Mouse (Mus musculus) intestine, embryonic 16.5 days (tissue): ENCODE measurements at regions not wholly inside any gene's neighbourhood (a gene's known extent, or its start where the extent isn't known, plus 50 kb on each side); places are given as distances from the start of the nearest gene placed in this dataset.
A peak's percentile ranks its signal among the peaks of the same experiment; 100 is the strongest.

ENCODE experiments used
- ATAC-seq: fragments of 200-750 bp; cut with Nextera tagmentation; 2 replicates; pipeline ENCODE4 v1.8.0; 2017; ENCODE audit warnings: moderate TSS enrichment, moderate library complexity
- H3K27ac ChIP-seq: fragments of 300-500 bp; sonication (generic); 2 replicates; pipeline ENCODE4 v1.5.1; 2014; ENCODE audit warnings: mild to moderate bottlenecking, low read length
- H3K27me3 ChIP-seq: fragments of 300-500 bp; sonication (generic); replicated peaks from 2 replicates; pipeline ENCODE4 v1.6.1; 2014; ENCODE audit warnings: low read length, control low read depth, mixed read lengths; ENCODE audit not compliant: control insufficient read depth, insufficient read depth
- H3K36me3 ChIP-seq: fragments of 300-500 bp; sonication (generic); 2 replicates; pipeline ENCODE4 v1.6.1; 2014; ENCODE audit warnings: low read length, control low read depth; ENCODE audit not compliant: control insufficient read depth, insufficient read depth
- H3K4me1 ChIP-seq: fragments of 300-500 bp; sonication (generic); 2 replicates; pipeline ENCODE4 v1.6.1; 2014; ENCODE audit warnings: low read length, control low read depth, mixed read lengths; ENCODE audit not compliant: control insufficient read depth, insufficient read depth
- H3K4me2 ChIP-seq: fragments of 300-500 bp; sonication (generic); 2 replicates; pipeline ENCODE4 v1.6.1; 2014; ENCODE audit warnings: low read depth, low read length, control low read depth
- H3K4me3 ChIP-seq: fragments of 300-500 bp; sonication (generic); 2 replicates; pipeline ENCODE4 v1.5.1; 2014; ENCODE audit warnings: mild to moderate bottlenecking, low read length
- H3K9ac ChIP-seq: fragments of 300-500 bp; sonication (generic); 2 replicates; pipeline ENCODE4 v1.6.1; 2014; ENCODE audit warnings: low read depth, low read length
- H3K9me3 ChIP-seq: fragments of 300-500 bp; sonication (generic); 2 replicates; pipeline ENCODE4 v1.6.1; 2016; ENCODE audit warnings: low read length, control low read depth; ENCODE audit not compliant: control insufficient read depth
- WGBS: fragments of 180-500 bp; shearing (Covaris S2); extraction: QIAGEN DNeasy Blood & Tissue Kit; methylation state at CpG from one replicate; pipeline ENCODE4 v1.1.7; 2014; 5-methylcytosine and 5-hydroxymethylcytosine counted together

DNA sequence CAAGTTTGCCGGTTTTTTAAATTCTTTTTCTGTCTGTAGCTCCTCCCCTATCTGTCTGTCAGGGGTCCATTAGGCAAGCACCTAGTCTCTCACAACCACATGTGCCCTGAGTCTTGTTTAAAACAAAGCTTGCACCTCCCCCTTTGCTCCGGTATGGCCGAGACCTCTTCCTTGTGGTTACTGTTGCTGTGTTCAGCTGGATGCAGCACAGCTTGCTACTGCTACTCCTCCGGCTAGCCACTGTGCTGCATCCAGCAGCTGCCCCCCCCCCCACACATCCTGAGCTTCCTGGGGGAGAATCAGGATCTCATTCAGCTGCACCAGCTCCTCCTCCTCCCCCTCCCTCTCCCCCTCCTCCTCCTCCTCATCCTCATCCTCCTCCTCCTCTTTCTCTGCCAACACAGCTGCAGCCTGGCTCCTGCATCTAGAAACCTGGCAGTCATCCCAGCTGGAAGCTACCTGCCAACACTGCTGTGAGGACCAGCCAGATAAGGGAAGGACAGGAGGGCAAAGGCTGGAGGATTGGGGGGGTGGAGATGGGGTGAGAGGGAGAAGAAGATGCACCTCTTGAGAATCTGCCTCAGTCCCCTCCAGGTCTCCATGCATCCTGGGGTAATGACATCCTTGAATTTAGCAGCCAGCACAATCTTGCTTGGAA, 114.8 kb upstream of the Tmem260 start:
- peak; percentile 52 for ATAC-seq
- 5% methylated on average over 4 of the region's 4 CpGs for WGBS
- Histone ChIP-seq H3K9ac (no peak overlapping the region), H3K27ac (no peak overlapping the region), H3K36me3 (no peaks in the 10 kb centered on the region), H3K4me2 (no peak overlapping the region), H3K4me3 (no peak overlapping the region), H3K9me3 (no peaks in the 10 kb centered on the region), H3K4me1 (peaks cover 3% of the 10 kb centered on the region), H3K27me3 (no peaks in the 10 kb centered on the region)

DNA sequence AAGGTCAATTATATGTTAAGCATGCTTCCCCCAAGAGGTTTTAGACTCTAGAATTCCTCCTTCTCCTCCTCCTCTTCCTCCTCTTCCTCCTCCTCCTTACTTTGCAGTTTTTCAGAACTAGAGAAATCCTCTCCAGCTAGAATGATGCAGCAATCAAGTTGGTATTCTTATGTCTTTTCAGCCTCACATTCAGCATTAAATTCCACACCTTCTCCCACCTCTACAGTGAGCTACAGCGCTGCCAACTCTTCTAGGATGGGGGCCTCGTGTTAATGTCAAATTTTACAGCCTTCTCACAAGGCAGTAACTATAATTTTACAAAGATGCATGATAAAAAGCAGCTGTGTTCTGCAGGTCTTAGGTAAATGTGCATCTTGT, 114.3 kb upstream of the Tmem260 start:
- Histone ChIP-seq H3K27me3 (no peaks in the 10 kb centered on the region), H3K27ac (no peak overlapping the region), H3K9me3 (no peaks in the 10 kb centered on the region), H3K4me2 (no peak overlapping the region), H3K4me1 (peaks cover 3% of the 10 kb centered on the region), H3K4me3 (no peak overlapping the region), H3K36me3 (no peaks in the 10 kb centered on the region), H3K9ac (no peak overlapping the region)
- 62% methylated on average over 2 of the region's 2 CpGs for WGBS
- no peak for ATAC-seq

DNA sequence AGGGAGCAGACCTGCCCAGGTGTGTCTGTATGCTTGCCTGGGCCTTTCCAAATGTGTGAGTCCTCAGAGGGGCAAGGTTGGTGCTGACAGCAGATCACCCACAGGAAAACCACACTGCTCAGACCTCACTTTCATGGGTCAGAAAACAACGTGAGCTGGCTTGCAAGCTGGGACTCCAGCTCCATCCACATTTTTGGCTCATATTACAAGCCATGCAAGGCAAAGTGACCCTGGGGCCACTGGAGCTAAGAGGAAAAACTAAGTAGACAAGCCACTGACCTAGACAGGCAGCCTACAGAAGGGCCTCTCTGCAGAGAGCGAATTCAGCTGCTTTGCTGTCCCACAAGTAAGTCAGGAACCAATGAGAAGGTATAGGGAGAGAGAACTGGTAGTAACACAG, 113.7 kb upstream of the Tmem260 start:
- Histone ChIP-seq H3K4me3 (no peak overlapping the region), H3K36me3 (no peaks in the 10 kb centered on the region), H3K4me2 (no peak overlapping the region), H3K9ac (no peak overlapping the region), H3K9me3 (no peaks in the 10 kb centered on the region), H3K27ac (no peak overlapping the region), H3K27me3 (no peaks in the 10 kb centered on the region), H3K4me1 (peaks cover 3% of the 10 kb centered on the region)
- 45% methylated on average over 2 of the region's 2 CpGs for WGBS
- ATAC-seq: no peak

DNA sequence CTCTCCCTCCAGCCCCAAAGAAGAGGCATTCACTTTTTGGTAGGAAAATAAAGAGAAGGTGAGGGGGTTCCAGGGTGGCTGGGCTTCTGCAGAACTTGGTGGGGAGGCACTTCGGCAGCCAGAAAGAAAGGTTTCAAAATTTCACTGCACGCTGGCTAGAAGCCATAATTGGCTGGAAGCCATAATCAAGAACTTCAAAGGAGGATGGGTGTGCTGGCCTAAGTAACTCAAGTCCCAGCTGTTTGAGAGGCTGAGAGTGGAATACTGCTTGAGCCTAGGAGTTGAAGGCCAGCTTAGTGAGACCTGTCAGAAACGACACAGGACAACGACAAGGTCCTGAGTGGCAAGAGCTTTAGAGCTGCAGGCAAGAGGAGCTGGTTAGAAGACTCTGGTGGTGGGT, 113.3 kb upstream of the Tmem260 start:
- Histone ChIP-seq H3K27ac (no peak overlapping the region), H3K4me2 (no peak overlapping the region), H3K4me1 (peaks cover 3% of the 10 kb centered on the region), H3K4me3 (no peak overlapping the region), H3K9ac (no peak overlapping the region), H3K27me3 (no peaks in the 10 kb centered on the region), H3K9me3 (no peaks in the 10 kb centered on the region), H3K36me3 (no peaks in the 10 kb centered on the region)
- no peak for ATAC-seq
- WGBS: 44% methylated on average over 4 of the region's 4 CpGs

DNA sequence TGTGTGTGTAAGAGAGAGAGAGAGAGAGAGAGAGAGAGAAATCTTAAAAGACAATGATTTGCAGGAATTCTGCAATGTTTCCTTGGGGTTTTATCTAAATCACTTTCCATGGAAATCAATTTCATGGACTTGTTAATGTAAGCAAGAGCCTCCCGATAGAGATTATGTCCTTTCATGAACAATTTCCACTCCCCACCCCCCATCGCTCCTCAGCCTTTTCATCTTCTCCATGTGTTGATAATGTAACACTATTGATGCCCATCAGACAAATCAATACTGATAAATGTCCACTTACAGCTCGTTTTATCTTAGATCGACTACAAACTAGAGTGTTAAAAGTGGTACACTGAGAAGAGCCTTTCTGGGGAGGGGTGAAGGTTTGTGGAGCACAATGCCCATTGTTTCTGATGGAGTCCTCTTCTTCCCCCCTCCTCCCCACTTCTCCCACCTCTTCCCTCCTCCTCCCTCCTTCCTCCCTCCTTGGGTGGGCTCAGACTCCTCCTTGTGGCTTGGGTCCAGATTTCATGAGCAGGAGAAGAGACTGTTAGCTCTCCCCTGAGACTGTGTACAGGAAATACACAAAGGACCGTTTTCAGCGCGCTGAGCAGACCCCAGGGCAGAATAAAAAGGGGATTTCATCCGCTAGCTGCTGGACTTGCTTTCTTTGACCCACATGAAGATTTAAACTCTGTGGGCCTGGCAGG, 111.7 kb upstream of the Tmem260 start:
- H3K9ac ChIP-seq: no peak overlapping the region
- H3K36me3 ChIP-seq: no peaks in the 10 kb centered on the region
- H3K27me3 ChIP-seq: no peaks in the 10 kb centered on the region
- no peak overlapping the region for H3K4me2 ChIP-seq
- ATAC-seq: no peak
- H3K4me1 ChIP-seq: peaks cover 3% of the 10 kb centered on the region
- no peak overlapping the region for H3K27ac ChIP-seq
- H3K9me3 ChIP-seq: no peaks in the 10 kb centered on the region
- H3K4me3 ChIP-seq: no peak overlapping the region
- 36% methylated on average over 8 of the region's 8 CpGs for WGBS

DNA sequence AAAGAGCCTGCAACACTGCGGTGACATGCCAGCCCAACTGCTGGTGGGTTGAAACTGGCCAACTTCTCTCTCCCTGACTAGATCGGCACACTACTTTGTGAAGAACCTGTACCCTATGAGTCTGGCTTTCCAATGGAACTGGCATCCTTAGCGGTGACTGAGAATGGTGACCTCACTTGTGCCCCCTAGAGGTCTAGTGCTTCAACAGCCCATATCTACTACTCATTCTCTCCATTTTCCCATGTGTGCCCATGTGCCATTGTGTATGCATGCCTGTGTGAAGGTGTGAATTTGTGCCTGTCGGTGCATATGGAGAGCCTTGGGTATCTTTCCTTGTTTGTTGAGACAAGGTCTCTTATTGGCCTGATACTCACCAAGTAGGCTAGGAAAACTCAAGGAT, 106.5 kb upstream of the Tmem260 start:
- Histone ChIP-seq H3K9ac (no peak overlapping the region), H3K4me3 (no peak overlapping the region), H3K4me2 (no peak overlapping the region), H3K27ac (no peak overlapping the region), H3K9me3 (no peaks in the 10 kb centered on the region), H3K27me3 (no peaks in the 10 kb centered on the region), H3K4me1 (no peaks in the 10 kb centered on the region), H3K36me3 (no peaks in the 10 kb centered on the region)
- 83% methylated on average over 4 of the region's 4 CpGs for WGBS
- no peak for ATAC-seq

DNA sequence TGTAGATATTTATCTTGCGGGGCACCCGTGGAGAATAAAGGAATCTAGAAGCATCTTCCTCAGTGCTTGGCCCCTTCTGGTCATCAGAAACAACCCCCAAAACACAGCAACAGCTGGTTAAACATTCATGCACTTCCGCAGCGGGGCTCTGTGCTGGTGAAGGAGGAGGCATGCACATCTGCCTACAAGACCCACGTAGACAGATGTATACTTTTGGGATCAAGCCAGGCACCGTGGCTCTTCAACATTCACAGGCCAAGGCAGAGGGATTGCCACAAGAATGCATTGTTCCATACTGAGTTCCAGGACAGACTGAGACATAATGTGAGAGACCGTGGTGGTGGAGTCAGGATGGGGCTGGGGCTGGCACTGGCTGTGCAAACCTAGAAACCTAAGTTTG, 103.0 kb upstream of the Tmem260 start:
- Histone ChIP-seq H3K9ac (no peak overlapping the region), H3K9me3 (no peaks in the 10 kb centered on the region), H3K36me3 (no peaks in the 10 kb centered on the region), H3K4me1 (no peaks in the 10 kb centered on the region), H3K4me3 (no peak overlapping the region), H3K4me2 (no peak overlapping the region), H3K27ac (no peak overlapping the region), H3K27me3 (no peaks in the 10 kb centered on the region)
- WGBS: 45% methylated on average over 7 of the region's 7 CpGs
- no peak for ATAC-seq

DNA sequence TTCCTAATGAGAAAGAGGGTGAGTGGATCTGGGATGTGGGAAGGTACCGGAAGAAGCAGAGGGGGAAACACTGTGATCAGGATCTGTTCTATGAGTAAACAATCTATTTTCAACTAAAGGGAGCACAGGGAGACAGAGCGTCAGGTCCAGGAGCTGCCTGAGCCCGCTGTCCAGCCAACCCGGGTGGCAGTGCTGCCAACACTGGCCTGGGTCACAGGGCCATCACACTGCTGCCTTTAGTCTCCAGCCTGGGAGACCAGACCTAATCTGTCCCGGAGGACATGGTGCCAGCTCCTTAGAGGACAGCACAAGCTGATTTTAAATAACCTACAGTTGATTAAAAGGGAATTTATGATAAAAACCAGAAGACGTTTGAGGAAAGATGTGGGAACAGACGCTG, 100.0 kb upstream of the Tmem260 start:
- no peaks in the 10 kb centered on the region for H3K27me3 ChIP-seq
- WGBS: 81% methylated on average over 7 of the region's 7 CpGs
- H3K4me3 ChIP-seq: no peak overlapping the region
- H3K9me3 ChIP-seq: no peaks in the 10 kb centered on the region
- H3K4me1 ChIP-seq: no peaks in the 10 kb centered on the region
- H3K4me2 ChIP-seq: no peak overlapping the region
- no peak for ATAC-seq
- H3K9ac ChIP-seq: no peak overlapping the region
- H3K27ac ChIP-seq: no peak overlapping the region
- no peaks in the 10 kb centered on the region for H3K36me3 ChIP-seq

DNA sequence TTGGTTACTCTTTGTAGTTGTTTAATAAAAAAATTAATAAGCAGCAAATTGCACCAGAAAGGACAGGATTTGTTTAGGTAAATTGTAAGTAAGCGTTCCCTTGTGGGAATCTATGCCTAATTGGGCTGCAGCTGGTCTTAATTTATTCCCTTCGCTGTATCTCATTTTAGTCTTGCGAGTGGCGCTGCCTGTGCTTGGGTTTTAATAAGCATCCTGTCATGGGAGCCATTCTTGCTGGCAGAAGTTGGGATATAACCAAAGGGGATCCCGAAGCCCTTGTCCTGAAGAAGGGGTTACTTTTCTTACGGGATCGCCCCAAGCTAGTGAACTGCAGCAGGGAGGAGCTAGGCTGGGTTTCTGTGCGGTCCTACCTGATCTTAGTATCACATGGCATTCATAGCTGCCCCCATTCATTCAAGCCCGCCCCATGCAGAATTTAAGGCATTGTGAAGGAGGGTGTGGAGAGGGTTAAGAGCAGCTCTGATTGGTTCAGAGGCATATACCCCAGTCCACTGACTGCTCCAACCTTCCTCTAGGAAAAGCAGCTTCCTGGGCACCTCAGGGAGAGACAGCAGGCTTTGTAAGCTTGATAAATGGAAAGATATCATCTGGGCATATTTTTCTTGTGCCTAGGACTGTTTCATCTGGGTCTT, 96.4 kb upstream of the Tmem260 start:
- H3K27me3 ChIP-seq: no peaks in the 10 kb centered on the region
- H3K4me3 ChIP-seq: no peak overlapping the region
- H3K36me3 ChIP-seq: no peaks in the 10 kb centered on the region
- no peaks in the 10 kb centered on the region for H3K9me3 ChIP-seq
- WGBS: 77% methylated on average over 9 of the region's 9 CpGs
- H3K27ac ChIP-seq: no peak overlapping the region
- no peaks in the 10 kb centered on the region for H3K4me1 ChIP-seq
- ATAC-seq: no peak
- no peak overlapping the region for H3K9ac ChIP-seq
- H3K4me2 ChIP-seq: no peak overlapping the region
